Mouse (Mus musculus) midbrain, embryonic 15.5 days (tissue): ENCODE measurements around the gene Hivep2. TPM values are rescaled to one million over a fixed set of nuclear protein-coding genes. Genes with fewer than 3 reads are reported as not detected.

ENCODE experiments used
- ATAC-seq: fragments of 200-750 bp; cut with Nextera tagmentation; replicated peaks from 2 replicates; pipeline ENCODE4 v1.8.0; 2017; ENCODE audit warnings: moderate TSS enrichment
- H3K27ac ChIP-seq: fragments of 300-500 bp; sonication (generic); 2 replicates; pipeline ENCODE4 v1.5.1; 2015; ENCODE audit warnings: mild to moderate bottlenecking, inconsistent platforms
- H3K27me3 ChIP-seq: fragments of 300-500 bp; sonication (generic); replicated peaks from 2 replicates; pipeline ENCODE4 v1.6.1; 2015; ENCODE audit warnings: inconsistent platforms
- H3K36me3 ChIP-seq: fragments of 300-500 bp; sonication (generic); replicated peaks from 2 replicates; pipeline ENCODE4 v1.6.1; 2015; ENCODE audit warnings: inconsistent platforms
- H3K4me1 ChIP-seq: fragments of 300-500 bp; sonication (generic); 2 replicates; pipeline ENCODE4 v1.6.1; 2015; ENCODE audit warnings: inconsistent platforms
- H3K4me2 ChIP-seq: fragments of 300-500 bp; sonication (generic); 2 replicates; pipeline ENCODE4 v1.6.1; 2015; ENCODE audit warnings: inconsistent platforms, mild to moderate bottlenecking, moderate library complexity
- H3K4me3 ChIP-seq: fragments of 300-500 bp; sonication (generic); 2 replicates; pipeline ENCODE4 v1.5.1; 2015; ENCODE audit warnings: mild to moderate bottlenecking, inconsistent platforms
- H3K9ac ChIP-seq: fragments of 300-500 bp; sonication (generic); 2 replicates; pipeline ENCODE4 v1.6.1; 2015; ENCODE audit warnings: mild to moderate bottlenecking, inconsistent platforms
- H3K9me3 ChIP-seq: fragments of 300-500 bp; sonication (generic); 2 replicates; pipeline ENCODE4 v1.6.1; 2016; ENCODE audit warnings: inconsistent platforms
- WGBS: fragments of 180-500 bp; shearing (Covaris S2); methylation state at CpG from one replicate; pipeline ENCODE4 v1.1.7; 2015; ENCODE audit warnings: mixed read lengths; 5-methylcytosine and 5-hydroxymethylcytosine counted together
- polyA plus RNA-seq: library from polyadenylated mRNA; unstranded; fragments of >200 nt; fragmentation: Nextera tagmentation; extraction: Ambion mirVana; gene quantifications from 2 replicates; pipeline ENCODE4 v1.2.1, GENCODE M21; 2015

The Hivep2 gene
- polyA plus RNA-seq, 1 experiment from 2014 or later, result 12.0 TPM

- no peak overlapping the region for H3K27ac ChIP-seq
- H3K4me1 ChIP-seq, result peaks cover 3% of the 10 kb centered on the region
- 0 out of 2 replicates have a peak, but pooled peaks have one; percentile 1 for ATAC-seq
- H3K4me3 ChIP-seq, result no peak overlapping the region
- H3K27me3 ChIP-seq, result no peaks in the 10 kb centered on the region
- no peaks in the 10 kb centered on the region for H3K9me3 ChIP-seq
- no peaks in the 10 kb centered on the region for H3K36me3 ChIP-seq
- no peak overlapping the region for H3K4me2 ChIP-seq
- WGBS, result 63% methylated on average over 2 of the region's 2 CpGs
- H3K9ac ChIP-seq, result no peak overlapping the region
Measured at GRCm38 (mm10) chr10:14046935-14047334, 81.1 kb downstream of the Hivep2 start.

- Histone ChIP-seq H3K9ac (no peak overlapping the region), H3K27ac (no peak overlapping the region), H3K27me3 (no peaks in the 10 kb centered on the region), H3K36me3 (no peaks in the 10 kb centered on the region), H3K4me2 (no peak overlapping the region), H3K4me3 (no peak overlapping the region), H3K4me1 (peaks cover 3% of the 10 kb centered on the region), H3K9me3 (no peaks in the 10 kb centered on the region)
- 66% methylated on average over 2 of the region's 2 CpGs for WGBS
- no peak; the same call in 1 of the 2 replicates for ATAC-seq
Measured at GRCm38 (mm10) chr10:14047661-14048060, 81.8 kb downstream of the Hivep2 start.

- 62% methylated on average over 5 of the region's 5 CpGs for WGBS
- H3K9ac ChIP-seq, result no peak overlapping the region
- H3K4me1 ChIP-seq, result peaks cover 3% of the 10 kb centered on the region
- ATAC-seq, result no peak
- no peak overlapping the region for H3K4me2 ChIP-seq
- no peak overlapping the region for H3K4me3 ChIP-seq
- no peaks in the 10 kb centered on the region for H3K9me3 ChIP-seq
- H3K27ac ChIP-seq, result no peak overlapping the region
- no peaks in the 10 kb centered on the region for H3K27me3 ChIP-seq
- H3K36me3 ChIP-seq, result no peaks in the 10 kb centered on the region
Measured at GRCm38 (mm10) chr10:14048322-14048915, 82.5 kb downstream of the Hivep2 start.

DNA sequence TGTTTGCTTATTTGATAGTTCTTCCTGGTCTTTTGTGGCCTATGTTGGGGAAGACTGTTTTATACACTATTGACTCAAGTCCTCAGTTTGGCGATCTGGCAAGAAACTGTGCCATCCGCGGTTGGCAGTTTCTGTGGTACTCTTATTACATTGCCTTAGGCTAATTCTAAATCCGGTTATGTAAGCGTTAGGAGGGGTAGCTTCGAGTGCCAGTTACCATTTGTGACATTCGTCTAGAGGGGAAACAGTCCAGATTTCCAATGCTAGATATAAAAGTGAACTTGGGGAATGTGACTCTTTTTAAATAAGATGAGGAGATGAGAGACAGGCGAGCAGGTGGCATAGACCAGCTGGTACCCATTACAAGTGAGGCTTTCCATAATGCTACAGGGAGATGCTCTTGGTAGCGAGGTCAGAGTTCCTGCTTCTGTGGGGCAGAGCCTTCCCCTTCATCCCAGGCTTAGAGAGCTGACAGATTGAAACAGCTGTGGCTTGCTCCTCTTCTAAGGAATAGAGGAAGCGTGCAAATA, 83.1 kb downstream of the Hivep2 start:
- H3K4me2 ChIP-seq, result no peak overlapping the region
- H3K27ac ChIP-seq, result no peak overlapping the region
- H3K9me3 ChIP-seq, result no peaks in the 10 kb centered on the region
- no peaks in the 10 kb centered on the region for H3K36me3 ChIP-seq
- no peak for ATAC-seq
- no peaks in the 10 kb centered on the region for H3K27me3 ChIP-seq
- no peak overlapping the region for H3K4me3 ChIP-seq
- peaks cover 3% of the 10 kb centered on the region for H3K4me1 ChIP-seq
- no peak overlapping the region for H3K9ac ChIP-seq
- WGBS, result 62% methylated on average over 10 of the region's 10 CpGs

- Histone ChIP-seq H3K4me3 (no peak overlapping the region), H3K4me2 (no peak overlapping the region), H3K9ac (no peak overlapping the region), H3K27me3 (no peaks in the 10 kb centered on the region), H3K36me3 (no peaks in the 10 kb centered on the region), H3K27ac (no peak overlapping the region), H3K9me3 (no peaks in the 10 kb centered on the region), H3K4me1 (peaks cover 3% of the 10 kb centered on the region)
- 88% methylated on average over 6 of the region's 6 CpGs for WGBS
- ATAC-seq, result no peak
Measured at GRCm38 (mm10) chr10:14049686-14050085, 83.8 kb downstream of the Hivep2 start.

GRCm38 (mm10) chr10:14050586-14050985, 84.7 kb downstream of the Hivep2 start:
- Histone ChIP-seq H3K27ac (no peak overlapping the region), H3K4me1 (peaks cover 3% of the 10 kb centered on the region), H3K36me3 (no peaks in the 10 kb centered on the region), H3K27me3 (no peaks in the 10 kb centered on the region), H3K9me3 (no peaks in the 10 kb centered on the region), H3K4me2 (no peak overlapping the region), H3K4me3 (no peak overlapping the region), H3K9ac (no peak overlapping the region)
- ATAC-seq, result no peak
- WGBS, result 90% methylated on average over 8 of the region's 8 CpGs

GRCm38 (mm10) chr10:14052109-14052689, 86.3 kb downstream of the Hivep2 start:
- Histone ChIP-seq H3K4me1 (peaks cover 13% of the 10 kb centered on the region), H3K27me3 (no peaks in the 10 kb centered on the region), H3K36me3 (no peaks in the 10 kb centered on the region), H3K9me3 (no peaks in the 10 kb centered on the region), H3K9ac (no peak overlapping the region), H3K4me2 (no peak overlapping the region), H3K4me3 (no peak overlapping the region), H3K27ac (no peak overlapping the region)
- WGBS, result 92% methylated on average over 8 of the region's 8 CpGs
- no peak for ATAC-seq

GRCm38 (mm10) chr10:14054860-14055259, 89.0 kb downstream of the Hivep2 start:
- no peak for ATAC-seq
- H3K9ac ChIP-seq, result no peak overlapping the region
- no peak overlapping the region for H3K4me3 ChIP-seq
- H3K4me1 ChIP-seq, result peaks cover 15% of the 10 kb centered on the region
- no peaks in the 10 kb centered on the region for H3K9me3 ChIP-seq
- H3K36me3 ChIP-seq, result no peaks in the 10 kb centered on the region
- WGBS, result 87% methylated on average over 4 of the region's 4 CpGs
- H3K4me2 ChIP-seq, result no peak overlapping the region
- no peak overlapping the region for H3K27ac ChIP-seq
- H3K27me3 ChIP-seq, result no peaks in the 10 kb centered on the region

DNA sequence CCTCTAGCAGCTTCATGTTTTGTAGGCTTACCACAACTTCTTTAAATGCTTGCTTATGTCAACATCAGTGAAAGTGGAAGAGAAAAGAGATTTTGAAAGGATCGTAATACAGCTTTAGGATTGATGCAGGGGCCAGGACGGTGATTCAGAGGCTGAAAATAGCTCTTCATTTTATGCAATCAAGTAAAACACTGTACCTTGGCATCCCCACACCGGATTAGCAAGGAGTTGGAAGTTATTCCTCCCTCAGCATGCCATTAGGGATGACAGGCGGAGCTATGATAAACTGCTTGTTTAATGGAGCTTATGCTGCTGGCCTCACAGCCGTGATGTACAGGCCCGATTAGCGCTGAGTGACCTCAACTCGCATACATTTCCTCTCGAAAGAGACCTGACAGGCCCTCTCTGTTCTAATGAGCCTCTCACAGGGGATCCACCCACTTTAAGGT, 89.7 kb downstream of the Hivep2 start:
- peaks cover 15% of the 10 kb centered on the region for H3K4me1 ChIP-seq
- H3K27ac ChIP-seq, result no peak overlapping the region
- H3K36me3 ChIP-seq, result no peaks in the 10 kb centered on the region
- H3K4me3 ChIP-seq, result no peak overlapping the region
- no peak overlapping the region for H3K4me2 ChIP-seq
- no peaks in the 10 kb centered on the region for H3K27me3 ChIP-seq
- no peak overlapping the region for H3K9ac ChIP-seq
- no peaks in the 10 kb centered on the region for H3K9me3 ChIP-seq
- ATAC-seq, result no peak
- WGBS, result 23% methylated on average over 9 of the region's 9 CpGs

GRCm38 (mm10) chr10:14056057-14056456, 90.2 kb downstream of the Hivep2 start:
- no peaks in the 10 kb centered on the region for H3K9me3 ChIP-seq
- ATAC-seq, result peak; percentile 23; the same call in 1 of the 2 replicates
- H3K27me3 ChIP-seq, result no peaks in the 10 kb centered on the region
- no peak overlapping the region for H3K9ac ChIP-seq
- H3K36me3 ChIP-seq, result no peaks in the 10 kb centered on the region
- H3K27ac ChIP-seq, result peak overlapping the region; percentile 44; the same call in 1 of the 2 replicates
- 64% methylated on average over 4 of the region's 4 CpGs for WGBS
- no peak overlapping the region for H3K4me2 ChIP-seq
- H3K4me3 ChIP-seq, result no peak overlapping the region
- H3K4me1 ChIP-seq, result peaks cover 15% of the 10 kb centered on the region

DNA sequence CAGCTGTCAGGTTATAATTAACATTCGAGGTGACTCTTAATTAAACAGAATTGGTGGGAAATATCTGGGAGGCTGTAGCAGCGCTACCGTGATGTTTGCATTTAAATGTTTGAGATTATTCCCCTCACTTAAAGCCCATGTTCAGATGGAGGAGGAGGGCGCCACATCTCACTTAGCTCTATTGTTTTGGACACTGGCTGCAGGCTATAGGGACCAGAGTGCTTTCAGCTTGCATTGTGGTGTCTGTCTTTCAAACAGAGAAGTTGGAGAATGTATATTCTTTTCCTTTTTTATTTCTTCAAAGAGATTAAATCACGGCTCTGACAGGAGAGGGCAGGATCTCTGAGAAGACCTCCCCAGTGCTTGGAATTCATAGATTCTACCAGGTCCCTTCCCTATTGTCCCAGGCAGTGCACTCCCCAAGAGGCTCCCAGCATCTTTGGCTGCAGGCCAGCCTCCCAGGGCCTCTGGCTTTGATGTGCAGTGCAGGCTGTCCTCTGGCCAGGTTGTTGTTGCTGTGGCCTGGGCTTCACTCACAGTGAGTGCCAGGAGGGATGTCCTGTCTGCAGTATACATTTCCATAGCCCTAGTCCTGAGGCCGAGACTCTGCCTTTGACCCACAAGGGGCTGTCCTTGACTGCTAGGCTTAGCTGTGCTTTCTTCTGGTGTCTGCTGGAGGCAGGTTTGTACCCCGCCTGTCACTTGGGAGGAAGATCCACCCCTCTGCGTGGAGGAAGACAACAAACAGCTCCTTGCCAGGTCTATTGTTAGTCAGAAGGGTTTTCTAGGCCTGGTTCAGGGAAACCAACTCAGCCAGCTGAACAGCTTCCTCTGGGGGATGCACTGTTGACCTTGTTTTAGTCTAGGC, 90.9 kb downstream of the Hivep2 start:
- peak overlapping the region; percentile 44 for H3K27ac ChIP-seq
- H3K36me3 ChIP-seq, result no peaks in the 10 kb centered on the region
- no peaks in the 10 kb centered on the region for H3K27me3 ChIP-seq
- no peaks in the 10 kb centered on the region for H3K9me3 ChIP-seq
- 17% methylated on average over 8 of the region's 8 CpGs for WGBS
- no peak overlapping the region for H3K4me2 ChIP-seq
- H3K4me3 ChIP-seq, result no peak overlapping the region
- no peak overlapping the region for H3K9ac ChIP-seq
- ATAC-seq, result peak; percentile 87
- H3K4me1 ChIP-seq, result peaks cover 15% of the 10 kb centered on the region

- WGBS, result 93% methylated on average over 11 of the region's 11 CpGs
- Histone ChIP-seq H3K27ac (no peak overlapping the region), H3K36me3 (no peaks in the 10 kb centered on the region), H3K4me1 (peaks cover 15% of the 10 kb centered on the region), H3K4me2 (no peak overlapping the region), H3K4me3 (no peak overlapping the region), H3K9ac (no peak overlapping the region), H3K9me3 (no peaks in the 10 kb centered on the region), H3K27me3 (no peaks in the 10 kb centered on the region)
- ATAC-seq, result no peak
Measured at GRCm38 (mm10) chr10:14057841-14058605, 92.1 kb downstream of the Hivep2 start.
